Mouse (Mus musculus) kidney, adult 2 months (tissue): ENCODE measurements around the gene Klc3.

Experiments
- CTCF ChIP-seq: fragments of 200-500 bp; conservative IDR thresholded peaks from 2 replicates; pipeline ENCODE4 v1.5.1; 2011; ENCODE audit warnings: low read depth, mild to moderate bottlenecking, control low read depth, low read length, moderate library complexity, mixed read lengths; ENCODE audit not compliant: insufficient read depth, insufficient read length
- POLR2A ChIP-seq: fragments of 200-500 bp; IDR thresholded peaks from one replicate; pipeline ENCODE4 v1.6.1; 2011; ENCODE audit warnings: low read depth, low read length, control low read depth

DNA sequence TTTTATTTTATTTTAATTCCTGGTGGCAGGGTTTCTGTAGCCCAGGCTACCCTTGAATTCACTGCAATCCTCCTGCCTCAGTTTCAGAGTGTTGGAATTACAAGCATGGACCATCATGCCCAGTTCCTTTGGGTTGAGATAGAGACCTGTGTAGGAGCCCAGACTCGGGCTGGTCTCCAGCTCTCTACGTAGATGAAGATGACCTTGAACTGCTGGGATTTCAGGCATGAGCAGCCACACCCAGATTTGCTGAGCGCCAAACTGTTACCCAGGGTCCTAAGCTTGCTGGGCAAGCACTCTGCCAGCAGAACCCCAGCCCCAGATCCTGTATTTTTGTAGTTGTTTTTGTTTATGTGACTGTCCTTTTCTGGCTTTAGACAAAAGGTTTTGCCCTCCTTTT is 9.6 kb upstream of the Klc3 start:
- TF ChIP-seq CTCF = no peak
- TF ChIP-seq POLR2A = no peak
